Mouse (Mus musculus) brain, embryonic 14.5 days (tissue): ENCODE measurements at regions not wholly inside any gene's neighbourhood (a gene's known extent, or its start where the extent isn't known, plus 50 kb on each side); places are given as distances from the start of the nearest gene placed in this dataset.
A peak's percentile ranks its signal among the peaks of the same experiment; 100 is the strongest.

Experiments
- DNase-seq: peaks from one replicate; pipeline ENCODE4 v3.0.0-alpha.2; 2011; ENCODE audit warnings: low read depth
- CTCF ChIP-seq: fragments of 200-500 bp; IDR thresholded peaks from 2 replicates; pipeline ENCODE4 v1.5.1; 2012; ENCODE audit warnings: inconsistent platforms, mild to moderate bottlenecking, moderate library complexity, borderline replicate concordance; ENCODE audit not compliant: insufficient read depth, insufficient read length; ENCODE audit errors: extremely low read depth
- POLR2A ChIP-seq: fragments of 200-500 bp; IDR thresholded peaks from 2 replicates; pipeline ENCODE4 v1.6.1; 2012; ENCODE audit warnings: mild to moderate bottlenecking, inconsistent platforms, borderline replicate concordance; ENCODE audit not compliant: poor library complexity, insufficient read depth, insufficient read length, severe bottlenecking; ENCODE audit errors: extremely low read depth

GRCm38 (mm10) chr15:43364496-43364895 lies 3230.3 kb downstream of the 9330182O14Rik start:
- TF ChIP-seq CTCF: no peak
- TF ChIP-seq POLR2A: no peak
- peak; percentile 29 for DNase-seq

DNA sequence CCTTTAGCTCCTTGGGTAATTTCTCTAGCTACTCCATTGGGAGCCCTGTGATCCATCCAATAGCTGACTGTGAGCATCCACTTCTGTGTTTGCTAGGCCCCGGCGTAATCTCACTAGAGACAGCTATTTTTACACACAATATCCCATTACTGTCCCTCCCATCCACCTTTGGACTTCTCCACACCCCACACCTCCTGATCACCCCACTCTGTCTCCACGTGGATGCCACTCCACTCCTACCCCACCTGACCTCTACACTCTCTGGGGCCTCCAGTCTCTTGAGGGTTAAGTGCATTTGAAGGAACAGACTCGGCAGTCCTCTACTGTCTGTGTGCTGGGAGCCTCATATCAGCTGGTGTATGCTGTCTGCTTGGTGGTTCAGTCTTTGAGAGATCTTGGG lies 3238.9 kb downstream of the 9330182O14Rik start:
- TF ChIP-seq POLR2A: no peak
- no peak for TF ChIP-seq CTCF
- DNase-seq: no peak

DNA sequence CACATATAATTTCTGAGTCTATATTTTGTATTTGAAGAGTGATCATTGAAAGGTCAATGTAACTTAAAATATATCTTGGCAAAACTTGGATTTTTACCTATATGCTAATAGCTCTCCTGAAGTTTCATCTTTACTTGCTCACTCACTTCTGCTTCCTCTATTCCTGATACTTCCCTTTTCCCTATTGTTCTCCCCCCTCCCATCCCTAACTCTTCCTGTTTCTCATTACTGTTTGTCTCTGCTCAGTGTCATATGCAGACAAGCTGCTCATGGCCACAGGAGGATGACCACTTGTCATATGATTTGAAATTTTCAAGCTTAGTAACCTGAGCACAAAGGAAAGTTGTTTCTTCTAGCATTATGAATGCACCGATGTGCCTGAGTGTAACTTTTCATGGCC lies 3248.2 kb downstream of the 9330182O14Rik start:
- TF ChIP-seq POLR2A: no peak

DNA sequence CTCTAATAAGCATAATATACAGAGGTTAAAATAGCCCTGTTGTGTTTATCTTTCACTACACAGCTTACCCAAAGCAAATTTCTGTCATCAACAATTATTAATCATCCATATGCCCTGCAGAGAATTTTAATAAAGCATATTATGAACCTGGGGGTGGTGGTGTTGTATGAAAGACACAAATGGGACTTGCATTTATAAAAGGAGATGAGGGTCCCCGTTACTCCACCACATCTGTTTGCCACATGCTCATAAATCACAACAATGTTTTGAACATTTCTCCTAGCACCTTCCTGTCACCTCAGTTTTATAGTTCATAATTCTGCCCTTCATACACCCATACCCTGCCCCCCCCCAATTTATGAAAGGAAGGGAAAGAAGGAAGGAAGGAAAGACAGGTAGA lies 3265.7 kb downstream of the 9330182O14Rik start:
- TF ChIP-seq POLR2A (no peak), CTCF (no peak)
- no peak for DNase-seq

More for the DNA sequence above, 3248.2 kb downstream of the 9330182O14Rik start:
- no peak for DNase-seq

DNA sequence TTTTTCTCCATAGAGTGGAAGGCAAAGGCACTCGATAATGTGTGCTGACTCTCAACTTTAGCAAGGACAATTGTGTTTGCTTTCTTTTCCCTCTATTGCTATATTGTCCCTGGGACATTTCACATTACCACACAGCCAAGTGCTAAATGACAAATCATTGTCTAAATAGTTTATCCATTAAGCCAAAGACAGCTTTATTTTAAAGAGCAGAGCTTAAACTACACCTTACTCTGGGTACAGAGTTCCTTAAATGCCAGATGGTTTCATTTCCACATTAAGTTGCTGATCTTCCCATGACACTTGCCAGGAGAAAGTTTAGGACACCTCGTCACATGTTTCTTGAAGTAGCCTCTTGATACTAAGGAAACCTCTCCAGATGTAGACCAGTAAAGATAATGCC lies 3269.4 kb downstream of the 9330182O14Rik start:
- no peak for DNase-seq
- no peak for TF ChIP-seq CTCF
- no peak for TF ChIP-seq POLR2A
